Mouse (Mus musculus) forebrain, postnatal 0 days (tissue): Measurements from ENCODE around the gene Rexo1. TPM values are rescaled to one million over a fixed set of nuclear protein-coding genes. Genes with fewer than 3 reads are reported as not detected.

Experiments used
- ATAC-seq: fragments of 200-750 bp; cut with Nextera tagmentation; 2 replicates; pipeline ENCODE4 v1.8.0; 2017; ENCODE audit warnings: mild to moderate bottlenecking, moderate library complexity
- DNase-seq: peaks from one replicate; pipeline ENCODE4 v3.0.0-alpha.2; 2015
- H3K27ac ChIP-seq: fragments of 300-500 bp; sonication (generic); 2 replicates; pipeline ENCODE4 v1.5.1; 2014; ENCODE audit warnings: low read depth, mild to moderate bottlenecking, antibody characterized with exemption, low read length, moderate library complexity, mixed read lengths
- H3K27me3 ChIP-seq: fragments of 300-500 bp; sonication (generic); 2 replicates; pipeline ENCODE4 v1.6.1; 2014; ENCODE audit warnings: mild to moderate bottlenecking, low read length, mixed read lengths; ENCODE audit not compliant: insufficient read depth
- H3K36me3 ChIP-seq: fragments of 300-500 bp; sonication (generic); 2 replicates; pipeline ENCODE4 v1.6.1; 2014; ENCODE audit warnings: mild to moderate bottlenecking, moderate library complexity; ENCODE audit not compliant: insufficient read depth
- H3K4me1 ChIP-seq: fragments of 300-500 bp; sonication (generic); 2 replicates; pipeline ENCODE4 v1.6.1; 2014; ENCODE audit warnings: antibody characterized with exemption; ENCODE audit not compliant: insufficient read depth
- H3K4me2 ChIP-seq: fragments of 300-500 bp; sonication (generic); 2 replicates; pipeline ENCODE4 v1.6.1; 2014; ENCODE audit warnings: low read depth, mild to moderate bottlenecking, moderate library complexity
- H3K4me3 ChIP-seq: fragments of 300-500 bp; sonication (generic); 2 replicates; pipeline ENCODE4 v1.5.1; 2014; ENCODE audit warnings: low read depth, low read length, mixed read lengths
- H3K9ac ChIP-seq: fragments of 300-500 bp; sonication (generic); 2 replicates; pipeline ENCODE4 v1.6.1; 2014; ENCODE audit warnings: mild to moderate bottlenecking
- H3K9me3 ChIP-seq: fragments of 300-500 bp; sonication (generic); 2 replicates; pipeline ENCODE4 v1.6.1; 2016; ENCODE audit warnings: low read length
- CTCF ChIP-seq: sonication (generic); IDR thresholded peaks from 2 replicates; pipeline ENCODE4 v1.5.1; 2016; ENCODE audit warnings: antibody characterized with exemption, control low read depth, low read depth
- WGBS: fragments of 180-500 bp; shearing (Covaris S2); extraction: QIAGEN DNeasy Blood & Tissue Kit; methylation state at CpG from one replicate; pipeline ENCODE4 v1.1.7; 2014; 5-methylcytosine and 5-hydroxymethylcytosine counted together
- polyA plus RNA-seq: library from polyadenylated mRNA; unstranded; fragments of >200 nt; fragmentation: Nextera tagmentation; extraction: Ambion mirVana; gene quantifications from 2 replicates; pipeline ENCODE4 v1.2.1, GENCODE M21; 2015
- total RNA-seq: library from RNA; depleted of rRNA; stranded (reverse); fragments of >200 nt; gene quantifications from 2 replicates; pipeline ENCODE4 v1.2.3, GENCODE M21; 2014

Rexo1 gene
- total and polyA plus RNA-seq, 2 experiments from 2014 or later: 30.5 to 40.3 TPM

DNA sequence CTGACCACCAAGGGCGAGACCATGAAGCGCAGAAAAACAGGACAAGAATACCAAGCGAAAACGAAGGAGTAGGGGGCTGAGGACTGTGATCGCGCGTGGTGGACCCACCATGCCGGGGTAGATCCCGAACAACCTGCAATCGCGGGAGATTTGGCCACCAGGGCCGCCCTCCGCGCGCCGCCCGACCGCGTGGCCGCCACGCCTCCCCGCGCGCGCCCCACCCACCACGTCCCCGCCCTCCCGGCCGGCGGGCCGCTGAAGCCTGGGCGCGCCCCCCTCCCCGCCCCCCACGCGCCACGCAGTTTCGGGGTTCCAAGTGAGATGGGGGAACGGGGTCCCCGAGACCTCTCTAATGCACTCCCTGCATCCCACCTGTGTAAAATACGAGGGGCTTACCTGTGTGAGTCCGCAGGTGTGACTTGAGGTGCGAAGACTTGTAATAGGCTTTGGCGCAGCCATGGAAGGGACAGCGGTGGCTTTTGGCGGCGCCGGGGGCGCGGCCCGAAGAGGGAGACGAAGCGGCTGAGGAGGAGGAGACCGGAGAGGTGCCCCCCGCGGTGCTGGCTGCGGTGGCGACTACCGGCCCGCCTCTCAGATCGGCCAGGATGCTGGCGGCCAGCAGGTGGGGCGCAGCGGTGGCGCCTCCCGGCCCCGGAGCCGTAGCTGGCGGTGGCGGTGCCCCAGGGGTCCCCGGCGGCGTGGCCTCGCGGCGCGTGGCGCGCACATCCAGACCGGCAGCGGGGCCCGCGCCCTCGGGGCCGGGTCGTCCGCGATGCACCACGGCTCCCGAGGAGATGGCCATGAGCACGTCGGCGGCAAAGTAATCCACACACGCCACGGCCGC lies 15.2 kb upstream of the Rexo1 start:
- ATAC-seq (peak; percentile 2; the same call in 1 of the 2 replicates), DNase-seq (peak; percentile 71)
- H3K4me1 ChIP-seq: peaks cover 16% of the 10 kb centered on the region
- WGBS: 1% methylated on average over 94 of the region's 96 CpGs
- no peaks in the 10 kb centered on the region for H3K36me3 ChIP-seq
- H3K9me3 ChIP-seq: no peaks in the 10 kb centered on the region
- H3K27ac ChIP-seq: peak overlapping the region; percentile 81
- TF ChIP-seq CTCF: no peak
- H3K4me3 ChIP-seq: peak overlapping the region; percentile 71
- H3K4me2 ChIP-seq: peak overlapping the region; percentile 91
- no peaks in the 10 kb centered on the region for H3K27me3 ChIP-seq
- peak overlapping the region; percentile 81 for H3K9ac ChIP-seq

DNA sequence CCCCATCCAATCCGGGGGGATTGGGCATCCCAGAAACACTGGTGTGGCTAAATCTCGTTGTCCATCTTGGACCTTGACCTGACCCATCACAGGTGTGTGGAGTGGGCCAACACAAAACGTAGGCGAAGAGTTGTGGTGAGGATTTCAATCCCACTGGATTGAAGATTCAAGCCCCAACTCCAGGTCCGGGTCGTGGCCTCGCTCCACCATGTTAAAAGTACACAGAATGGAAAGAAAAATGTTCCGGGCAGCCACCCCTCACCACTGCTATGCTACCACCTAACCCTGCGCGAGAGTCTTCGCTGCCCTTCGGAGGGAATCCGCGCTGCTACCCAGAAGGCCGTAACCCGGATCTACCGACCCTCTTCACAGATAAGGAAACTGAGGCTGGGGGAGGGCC lies 14.6 kb upstream of the Rexo1 start:
- DNase-seq (no peak), ATAC-seq (no peak)
- Histone ChIP-seq H3K4me1 (peaks cover 21% of the 10 kb centered on the region), H3K4me3 (peak overlapping the region; percentile 71), H3K36me3 (no peaks in the 10 kb centered on the region), H3K4me2 (peak overlapping the region; percentile 91), H3K27ac (no peak overlapping the region), H3K9ac (peak overlapping the region; percentile 81), H3K27me3 (no peaks in the 10 kb centered on the region), H3K9me3 (no peaks in the 10 kb centered on the region)
- no peak for TF ChIP-seq CTCF
- WGBS: 20% methylated on average over 17 of the region's 17 CpGs

DNA sequence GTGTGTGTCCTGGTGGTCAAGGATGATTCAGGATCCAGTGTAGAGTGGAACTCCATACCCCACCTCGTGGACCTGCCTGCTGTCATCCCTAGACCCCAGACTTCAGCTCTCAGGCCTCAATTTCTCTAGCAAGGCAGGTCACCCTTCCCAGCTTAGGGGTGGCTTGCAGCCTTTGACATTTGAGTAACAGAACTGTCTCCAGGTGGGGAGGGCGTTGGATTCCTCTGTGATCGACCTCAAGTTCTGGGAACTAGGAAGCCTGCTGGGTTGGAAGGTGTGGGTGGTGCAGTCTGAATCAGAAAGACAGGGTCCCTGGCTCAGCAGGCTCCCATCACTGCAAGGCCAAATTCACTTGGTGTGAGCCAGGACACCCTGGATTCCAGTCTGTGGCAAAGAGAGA lies 13.5 kb upstream of the Rexo1 start:
- Histone ChIP-seq H3K27ac (no peak overlapping the region), H3K27me3 (no peaks in the 10 kb centered on the region), H3K36me3 (no peaks in the 10 kb centered on the region), H3K4me1 (peaks cover 25% of the 10 kb centered on the region), H3K4me2 (peak overlapping the region; percentile 91), H3K9me3 (no peaks in the 10 kb centered on the region), H3K9ac (no peak overlapping the region), H3K4me3 (no peak overlapping the region)
- TF ChIP-seq CTCF: no peak
- 80% methylated on average over 3 of the region's 3 CpGs for WGBS
- DNase-seq (no peak), ATAC-seq (no peak)

DNA sequence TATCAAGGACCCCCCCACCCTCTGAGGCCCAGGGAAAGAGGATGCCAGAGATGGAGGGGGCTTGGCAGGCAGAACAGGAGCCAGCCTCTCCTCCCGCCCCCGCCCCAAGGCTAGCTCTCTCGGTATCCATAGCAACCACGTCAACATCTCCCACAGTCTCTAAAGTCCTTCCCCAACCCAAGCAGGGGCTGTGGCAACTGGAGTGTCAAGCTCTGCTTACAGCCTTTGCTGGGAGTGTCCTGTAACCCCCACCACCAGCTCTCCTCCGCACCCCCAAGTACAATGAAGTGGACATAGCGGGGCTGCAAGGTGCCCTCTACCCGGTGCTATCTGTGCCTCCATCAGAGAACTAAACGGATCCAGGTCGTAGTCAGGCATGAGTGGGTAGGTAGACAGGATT lies 12.6 kb upstream of the Rexo1 start:
- Histone ChIP-seq H3K4me2 (no peak overlapping the region), H3K9ac (no peak overlapping the region), H3K4me1 (peaks cover 25% of the 10 kb centered on the region), H3K27me3 (no peaks in the 10 kb centered on the region), H3K36me3 (no peaks in the 10 kb centered on the region), H3K27ac (no peak overlapping the region), H3K4me3 (no peak overlapping the region), H3K9me3 (no peaks in the 10 kb centered on the region)
- TF ChIP-seq CTCF: no peak
- ATAC-seq (no peak), DNase-seq (no peak)
- 53% methylated on average over 9 of the region's 9 CpGs for WGBS

DNA sequence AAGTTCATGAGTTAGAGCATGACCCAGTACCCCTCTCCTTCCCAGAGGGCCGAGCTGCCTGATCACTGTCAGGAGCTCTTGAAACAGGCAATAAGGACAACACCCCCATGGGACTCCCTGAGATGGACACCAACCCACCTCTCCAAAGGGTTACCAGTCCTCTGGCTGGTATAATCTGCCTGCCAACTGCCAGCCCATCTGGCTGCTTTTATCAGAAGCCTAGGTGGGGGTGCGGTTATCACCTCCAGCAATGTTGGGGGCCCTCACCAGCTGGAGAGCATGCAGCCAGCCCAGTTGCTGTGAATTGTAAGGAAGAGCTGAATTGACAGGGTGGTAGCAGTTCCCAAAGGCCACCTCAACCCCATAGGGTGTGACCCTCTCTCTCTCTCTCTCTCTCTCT lies 11.1 kb upstream of the Rexo1 start:
- Histone ChIP-seq H3K4me3 (no peak overlapping the region), H3K4me2 (no peak overlapping the region), H3K9me3 (no peaks in the 10 kb centered on the region), H3K9ac (no peak overlapping the region), H3K27ac (no peak overlapping the region), H3K36me3 (0 out of 2 replicates have a peak, but pooled peaks cover 7% of the 10 kb centered on the region), H3K27me3 (no peaks in the 10 kb centered on the region), H3K4me1 (peaks cover 26% of the 10 kb centered on the region)
- TF ChIP-seq CTCF: no peak
- DNase-seq (no peak), ATAC-seq (no peak)
- WGBS: 93% methylated on average over 2 of the region's 2 CpGs

DNA sequence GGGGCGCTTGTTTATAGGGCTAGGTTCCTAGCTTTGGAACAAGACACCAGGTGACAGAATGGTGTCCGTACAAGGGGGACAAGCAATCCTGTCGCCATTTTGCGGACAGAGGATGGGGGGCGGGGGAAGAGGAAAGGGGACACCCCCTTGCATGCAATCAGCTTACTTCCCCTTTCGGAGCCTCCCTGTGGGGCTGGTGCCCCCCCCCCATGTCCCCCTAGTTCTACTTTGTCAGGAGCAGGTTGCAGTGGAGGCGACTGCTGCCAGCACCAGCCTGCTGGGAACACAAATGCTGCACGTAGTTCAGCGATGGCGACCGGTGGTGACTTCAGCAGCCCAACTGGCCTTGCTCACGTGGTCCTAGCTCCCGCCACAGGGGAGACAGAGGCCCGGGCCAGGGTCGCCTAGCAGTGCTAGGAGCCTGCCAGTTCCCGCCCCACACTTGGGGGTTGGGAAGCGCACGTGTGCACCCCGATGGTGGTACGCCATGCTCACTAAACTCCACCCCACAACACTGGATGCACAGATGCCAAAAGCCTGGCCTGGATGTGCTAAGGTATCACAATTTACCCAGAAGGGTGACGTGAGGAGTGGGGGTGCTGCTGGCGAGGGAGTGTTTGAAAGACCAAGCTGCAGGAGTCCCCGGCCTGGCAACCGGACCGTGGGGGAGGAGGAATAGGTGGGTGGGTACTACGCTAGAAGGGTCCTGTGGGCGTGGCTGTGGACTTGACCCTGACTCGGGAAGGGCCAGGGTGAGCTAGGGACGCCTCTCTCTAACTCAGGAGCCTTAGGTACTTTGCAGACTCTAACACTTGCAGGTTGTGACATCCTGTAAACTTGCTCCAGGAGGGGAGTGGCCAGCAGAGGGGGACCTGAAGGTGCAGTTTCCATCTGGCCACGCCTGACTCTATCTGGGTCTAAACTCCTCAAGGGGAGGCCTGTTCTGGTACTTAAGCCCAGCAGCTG lies 9.8 kb upstream of the Rexo1 start:
- peak; percentile 30 for ATAC-seq
- 0 out of 2 replicates have a peak, but pooled peaks cover 7% of the 10 kb centered on the region for H3K36me3 ChIP-seq
- no peaks in the 10 kb centered on the region for H3K9me3 ChIP-seq
- 18% methylated on average over 30 of the region's 30 CpGs for WGBS
- peaks cover 36% of the 10 kb centered on the region for H3K4me1 ChIP-seq
- H3K9ac ChIP-seq: peak overlapping the region; percentile 37
- no peak overlapping the region for H3K4me3 ChIP-seq
- TF ChIP-seq CTCF: no peak
- DNase-seq: no peak
- no peaks in the 10 kb centered on the region for H3K27me3 ChIP-seq
- H3K4me2 ChIP-seq: peak overlapping the region; percentile 18
- 0 out of 2 replicates have a peak overlapping the region, but pooled peaks have one; percentile 15 for H3K27ac ChIP-seq

DNA sequence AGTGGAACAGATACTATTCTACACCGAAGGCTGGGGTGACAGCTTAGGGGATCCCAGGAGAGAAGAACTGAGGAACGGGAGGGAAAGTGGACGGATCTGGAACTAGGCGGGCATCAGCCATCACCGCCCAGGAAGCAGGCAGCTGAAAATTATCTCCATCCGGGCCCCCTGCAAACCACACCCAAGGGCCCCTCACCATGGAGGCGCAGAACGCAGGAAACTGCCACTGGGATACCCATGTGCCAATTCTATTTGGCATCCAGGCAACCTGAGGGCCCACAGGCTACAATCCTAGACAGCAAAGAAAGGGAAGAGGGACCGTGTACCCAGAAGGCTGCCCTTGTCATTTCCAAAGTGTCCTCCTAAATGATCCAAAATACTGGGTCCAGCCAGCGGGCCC lies 9.1 kb upstream of the Rexo1 start:
- no peak for ATAC-seq
- TF ChIP-seq CTCF: no peak
- 89% methylated on average over 10 of the region's 10 CpGs for WGBS
- H3K4me2 ChIP-seq: peak overlapping the region; percentile 18; the same call in 1 of the 2 replicates
- H3K27ac ChIP-seq: 0 out of 2 replicates have a peak overlapping the region, but pooled peaks have one; percentile 15
- peaks cover 29% of the 10 kb centered on the region for H3K4me1 ChIP-seq
- no peak overlapping the region for H3K4me3 ChIP-seq
- no peaks in the 10 kb centered on the region for H3K9me3 ChIP-seq
- no peak overlapping the region for H3K9ac ChIP-seq
- no peak for DNase-seq
- H3K36me3 ChIP-seq: 0 out of 2 replicates have a peak, but pooled peaks cover 7% of the 10 kb centered on the region
- no peaks in the 10 kb centered on the region for H3K27me3 ChIP-seq
